Mouse (Mus musculus) ES-Bruce4 (cell line): Measurements from ENCODE around the gene Fam69a.

Source experiments
- CTCF ChIP-seq: IDR thresholded peaks from one replicate; pipeline ENCODE4 v1.8.1; 2011; ENCODE audit warnings: low read depth, low read length
- EP300 ChIP-seq: IDR thresholded peaks from 2 replicates; pipeline ENCODE4 v1.6.1; 2011; ENCODE audit warnings: low read depth, low read length; ENCODE audit not compliant: insufficient read depth

DNA sequence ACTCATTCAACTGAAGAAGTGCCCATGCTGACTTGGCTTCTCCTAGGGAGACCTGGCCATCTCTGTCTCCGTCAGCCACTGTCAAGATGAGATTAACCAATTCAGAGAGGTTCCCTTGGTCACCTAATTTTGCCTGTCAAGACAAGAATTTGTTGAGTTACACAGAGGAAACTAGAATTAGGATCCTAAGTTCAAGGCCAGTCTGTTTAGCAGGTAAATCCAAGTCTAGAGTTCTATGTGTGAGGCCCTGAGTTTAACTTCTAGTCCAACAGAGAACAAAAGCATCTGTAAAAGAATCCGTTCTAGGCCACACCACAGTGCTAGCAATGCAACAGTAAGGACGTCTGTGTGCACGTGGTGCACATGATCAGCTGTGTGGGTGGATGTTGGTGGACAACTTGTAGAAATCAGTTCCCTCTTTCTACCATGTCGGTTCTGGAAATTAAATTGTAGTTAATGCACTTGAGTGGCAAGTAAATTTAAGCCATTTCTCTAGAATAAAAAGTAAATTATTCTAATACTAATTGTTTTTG, 76.7 kb downstream of the Fam69a start:
- no peak for TF ChIP-seq CTCF
- no peak for TF ChIP-seq EP300
